Mouse (Mus musculus) myocyte (in vitro differentiated cells): ENCODE measurements around the gene Xrra1. TPM values are rescaled to one million over a fixed set of nuclear protein-coding genes. Genes with fewer than 3 reads are reported as not detected.
"Not testable (repeated sequence)": the region's sequence is repeated elsewhere in the genome, so short reads cannot be mapped to it uniquely, and the experiment has no call there.

Experiments
- H3K27me3 ChIP-seq: one replicate; pipeline ENCODE4 v1.6.1; 2011; ENCODE audit not compliant: control insufficient read depth, insufficient read depth, insufficient read length
- H3K36me3 ChIP-seq: one replicate; pipeline ENCODE4 v1.6.1; 2011; ENCODE audit not compliant: control insufficient read depth, insufficient read depth
- H3K4me2 ChIP-seq: one replicate; pipeline ENCODE4 v1.6.1; 2011; ENCODE audit warnings: low read depth, control low read depth
- H3K4me3 ChIP-seq: one replicate; pipeline ENCODE4 v1.5.1; 2011; ENCODE audit warnings: mild to moderate bottlenecking, control low read depth, moderate library complexity
- H3K79me2 ChIP-seq: one replicate; pipeline ENCODE4 v1.6.1; 2011; ENCODE audit not compliant: control insufficient read depth, insufficient read depth
- H3ac ChIP-seq: one replicate; pipeline ENCODE4 v1.6.1; 2011; ENCODE audit not compliant: control insufficient read depth, insufficient read length
- CEBPB ChIP-seq: IDR thresholded peaks from 2 replicates; pipeline ENCODE4 v1.6.1; 2011; ENCODE audit warnings: mild to moderate bottlenecking, moderate library complexity; ENCODE audit not compliant: poor library complexity, insufficient read depth, severe bottlenecking
- E2F4 ChIP-seq: IDR thresholded peaks from one replicate; pipeline ENCODE4 v1.6.1; 2011; ENCODE audit warnings: mild to moderate bottlenecking, control low read depth, moderate library complexity; ENCODE audit not compliant: insufficient read depth
- MAX ChIP-seq: IDR thresholded peaks from one replicate; pipeline ENCODE4 v1.6.1; 2011; ENCODE audit warnings: low read depth, mild to moderate bottlenecking, control low read depth
- MYOD1 ChIP-seq, 3 experiments: IDR thresholded peaks; one replicate each; pipeline ENCODE4 v1.6.1; 2011; ENCODE audit warnings: control low read depth in 2 of 3, low read depth in 2 of 3, mild to moderate bottlenecking in 2 of 3, moderate library complexity in 1 of 3; ENCODE audit not compliant: insufficient read length in 2 of 3, control insufficient read depth in 1 of 3
- MYOG ChIP-seq, 3 experiments: IDR thresholded peaks; one replicate each; pipeline ENCODE4 v1.6.1; 2011; ENCODE audit warnings: control low read depth in 2 of 3, low read depth in 2 of 3, mild to moderate bottlenecking in 2 of 3; ENCODE audit not compliant: insufficient read length in 2 of 3, control insufficient read depth in 1 of 3, insufficient read depth in 1 of 3
- POLR2A ChIP-seq: IDR thresholded peaks from one replicate; pipeline ENCODE4 v1.6.1; 2011; ENCODE audit warnings: low read depth, mild to moderate bottlenecking, control low read depth, moderate library complexity; ENCODE audit not compliant: insufficient read length
- POLR2AphosphoS2 ChIP-seq: IDR thresholded peaks from one replicate; pipeline ENCODE4 v1.6.1; 2011; ENCODE audit warnings: low read depth, control low read depth; ENCODE audit not compliant: insufficient read length
- REST ChIP-seq: IDR thresholded peaks from one replicate; pipeline ENCODE4 v1.6.1; 2011; ENCODE audit warnings: mild to moderate bottlenecking, control low read depth, moderate library complexity; ENCODE audit not compliant: insufficient read depth, insufficient read length
- SRF ChIP-seq: IDR thresholded peaks from one replicate; pipeline ENCODE4 v1.6.1; 2011; ENCODE audit warnings: low read depth; ENCODE audit not compliant: control insufficient read depth, insufficient read length
- TCF12 ChIP-seq: IDR thresholded peaks from one replicate; pipeline ENCODE4 v1.6.1; 2011; ENCODE audit warnings: mild to moderate bottlenecking, control low read depth; ENCODE audit not compliant: poor library complexity, insufficient read depth, severe bottlenecking
- TCF3 ChIP-seq: IDR thresholded peaks from one replicate; pipeline ENCODE4 v1.6.1; 2011; ENCODE audit warnings: low read depth, control low read depth; ENCODE audit not compliant: insufficient read length
- USF1 ChIP-seq: IDR thresholded peaks from one replicate; pipeline ENCODE4 v1.6.1; 2011; ENCODE audit warnings: low read depth, mild to moderate bottlenecking, control low read depth, moderate library complexity
- polyA plus RNA-seq: library from polyadenylated mRNA; unstranded; fragments of >200 nt; fragmentation: generic; extraction: Trizol; gene quantifications from one replicate; pipeline ENCODE4 v1.2.1, GENCODE M21; 2012; ENCODE audit warnings: missing spikeins

Xrra1 gene
- polyA plus RNA-seq, 1 experiment, result 0.31 TPM

DNA sequence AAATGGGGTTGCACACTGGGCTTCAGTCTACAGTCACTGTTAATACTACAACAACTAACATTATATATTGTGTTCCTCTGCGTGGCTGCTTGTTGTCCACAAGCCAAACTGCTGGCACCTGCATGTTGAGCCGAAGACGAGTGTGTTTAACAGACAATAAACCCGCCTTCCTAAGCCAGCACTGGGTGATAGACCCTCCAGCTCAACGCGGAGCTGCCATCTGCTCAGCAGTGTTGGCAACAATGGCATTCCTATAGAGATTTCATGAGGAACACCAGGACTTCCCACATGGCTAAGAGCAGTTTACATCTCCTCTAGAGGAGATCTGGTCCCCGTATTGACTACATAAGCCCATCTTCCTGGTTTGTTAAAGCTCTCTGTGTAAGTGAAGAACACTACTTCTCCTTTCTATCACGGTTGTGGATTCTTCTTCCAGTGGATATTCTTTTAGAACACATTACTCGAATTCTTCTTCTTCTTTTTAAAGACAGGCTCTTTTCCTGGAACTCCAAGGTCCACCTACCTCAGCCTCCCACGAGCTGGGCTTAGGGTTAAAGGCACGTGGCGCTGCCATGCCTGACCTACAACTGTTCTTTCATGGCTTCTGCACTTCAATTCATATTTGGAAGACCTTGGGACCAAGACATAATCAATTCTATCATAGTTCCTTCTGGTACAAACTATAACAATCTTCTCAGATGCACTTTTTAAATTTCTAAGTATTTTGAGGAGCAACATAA is 98.5 kb downstream of the Xrra1 start:
- TF ChIP-seq USF1 (no peak), REST (no peak), MAX (no peak), POLR2A (no peak), TCF12 (no peak), SRF (no peak), MYOG (IDR thresholded peaks at IDR 0.05; ENCODE audit: control insufficient read depth in 1 of 3, insufficient read depth in 1 of 3, insufficient read length in 2 of 3, low read depth in 2 of 3) (no peak), MYOD1 (IDR thresholded peaks at IDR 0.05; ENCODE audit: control insufficient read depth in 1 of 3, insufficient read length in 2 of 3, low read depth in 2 of 3) (no peak), E2F4 (no peak), CEBPB (no peak), POLR2AphosphoS2 (no peak), TCF3 (no peak)
- no peak overlapping the region for H3K4me3 ChIP-seq
- no peak overlapping the region for H3K4me2 ChIP-seq
- no peak overlapping the region for H3ac ChIP-seq
- H3K36me3 ChIP-seq, result no peaks in the 10 kb centered on the region
- H3K27me3 ChIP-seq, result no peaks in the 10 kb centered on the region
- H3K79me2 ChIP-seq, result peaks cover 10% of the 10 kb centered on the region

DNA sequence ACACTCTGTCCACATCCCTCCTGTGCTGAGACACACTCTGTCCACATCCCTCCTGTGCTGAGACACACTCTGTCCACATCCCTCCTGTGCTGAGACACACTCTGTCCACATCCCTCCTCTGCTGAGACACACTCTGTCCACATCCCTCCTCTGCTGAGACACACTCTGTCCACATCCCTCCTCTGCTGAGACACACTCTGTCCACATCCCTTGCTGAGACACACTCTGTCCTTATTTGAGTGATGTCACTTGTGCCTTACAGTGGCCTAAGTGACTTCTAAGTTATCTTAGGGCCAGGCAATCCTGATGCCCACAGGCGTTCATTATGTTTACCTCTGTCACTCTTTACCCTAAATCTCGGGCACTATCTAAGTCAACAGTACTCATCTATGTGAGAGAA is 101.7 kb downstream of the Xrra1 start:
- H3ac ChIP-seq, H3K36me3 ChIP-seq, H3K27me3 ChIP-seq, H3K4me3 ChIP-seq, H3K4me2 ChIP-seq: not testable (repeated sequence)
- peaks cover 31% of the 10 kb centered on the region for H3K79me2 ChIP-seq

DNA sequence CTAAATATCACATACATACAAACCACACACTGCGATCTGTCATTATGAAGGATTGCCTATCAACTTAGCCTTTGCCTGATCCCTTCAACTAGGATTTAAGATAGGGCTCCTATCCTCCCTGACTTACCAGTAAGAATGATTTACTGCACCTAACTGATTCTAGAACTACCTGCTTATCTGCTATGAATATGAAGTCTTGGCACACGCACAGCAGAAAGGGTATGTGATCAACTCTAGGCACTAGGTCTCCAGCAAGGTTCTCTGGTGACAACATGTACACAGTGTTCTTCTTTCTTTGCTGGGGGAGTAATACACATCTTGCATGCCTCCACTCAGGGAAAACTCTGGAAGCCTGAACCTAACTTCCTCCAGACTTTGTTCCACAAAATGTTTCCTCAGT is 102.6 kb downstream of the Xrra1 start:
- peaks cover 38% of the 10 kb centered on the region for H3K79me2 ChIP-seq
- no peak overlapping the region for H3K4me2 ChIP-seq
- H3K36me3 ChIP-seq, result no peaks in the 10 kb centered on the region
- H3K4me3 ChIP-seq, result no peak overlapping the region
- no peak for TF ChIP-seq MYOD1 (IDR thresholded peaks at IDR 0.05; ENCODE audit: control insufficient read depth in 1 of 3, insufficient read length in 2 of 3, low read depth in 2 of 3)
- TF ChIP-seq POLR2A, result no peak
- TF ChIP-seq MAX, result no peak
- no peak for TF ChIP-seq E2F4
- no peak for TF ChIP-seq POLR2AphosphoS2
- TF ChIP-seq TCF12, result no peak
- TF ChIP-seq TCF3, result no peak
- no peak for TF ChIP-seq CEBPB
- no peak for TF ChIP-seq MYOG (IDR thresholded peaks at IDR 0.05; ENCODE audit: control insufficient read depth in 1 of 3, insufficient read depth in 1 of 3, insufficient read length in 2 of 3, low read depth in 2 of 3)
- no peak for TF ChIP-seq USF1
- TF ChIP-seq REST, result no peak
- no peak for TF ChIP-seq SRF
- no peak overlapping the region for H3ac ChIP-seq
- no peaks in the 10 kb centered on the region for H3K27me3 ChIP-seq

DNA sequence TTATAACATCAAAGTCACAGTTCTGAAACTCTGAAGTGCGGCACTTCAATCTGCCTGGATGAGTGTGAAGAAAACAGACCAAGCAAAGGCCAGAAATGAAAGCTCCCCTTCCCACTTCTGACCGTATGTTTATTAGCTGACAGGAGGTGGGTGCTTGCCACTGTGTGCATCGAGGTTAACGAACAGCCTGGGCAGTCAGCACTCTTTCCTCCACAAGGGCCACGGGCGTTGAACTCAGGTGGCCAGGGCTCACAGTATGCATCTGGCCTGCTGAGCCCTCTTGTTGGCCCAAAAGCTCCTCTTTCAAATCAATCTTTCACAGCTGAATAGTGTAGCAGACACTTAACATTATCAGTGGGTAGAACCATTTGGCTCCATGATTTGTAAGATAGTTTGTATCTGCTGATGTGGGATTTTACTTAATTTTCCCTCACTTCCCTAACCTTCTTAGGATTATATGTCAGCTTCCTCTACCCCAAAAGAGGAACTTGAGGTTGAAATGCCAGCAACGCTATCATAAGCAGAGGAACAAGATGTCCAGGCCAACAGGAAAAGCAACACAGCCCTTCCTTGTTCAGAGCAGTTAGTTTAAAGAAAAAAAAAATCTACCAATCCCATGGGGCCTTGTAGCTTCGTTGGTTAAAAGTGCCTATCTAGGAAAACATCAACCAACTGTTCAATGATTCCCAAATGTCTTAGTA is 103.8 kb downstream of the Xrra1 start:
- no peak overlapping the region for H3K4me2 ChIP-seq

More for the DNA sequence above, 103.8 kb downstream of the Xrra1 start:
- H3K79me2 ChIP-seq, result peaks cover 45% of the 10 kb centered on the region
- H3ac ChIP-seq, result no peak overlapping the region
- TF ChIP-seq CEBPB, result no peak
- TF ChIP-seq MYOD1 (IDR thresholded peaks at IDR 0.05; ENCODE audit: control insufficient read depth in 1 of 3, insufficient read length in 2 of 3, low read depth in 2 of 3), result no peak
- TF ChIP-seq SRF, result no peak
- no peak for TF ChIP-seq REST
- no peak for TF ChIP-seq USF1
- TF ChIP-seq TCF3, result no peak
- TF ChIP-seq TCF12, result no peak
- no peak for TF ChIP-seq POLR2A
- TF ChIP-seq MYOG (IDR thresholded peaks at IDR 0.05; ENCODE audit: control insufficient read depth in 1 of 3, insufficient read depth in 1 of 3, insufficient read length in 2 of 3, low read depth in 2 of 3), result no peak
- no peak for TF ChIP-seq E2F4
- TF ChIP-seq POLR2AphosphoS2, result no peak
- no peak for TF ChIP-seq MAX
- H3K4me3 ChIP-seq, result no peak overlapping the region
- no peaks in the 10 kb centered on the region for H3K27me3 ChIP-seq
- H3K36me3 ChIP-seq, result no peaks in the 10 kb centered on the region
